Mouse (Mus musculus) heart, adult 2 months (tissue): Measurements from ENCODE around the gene Tgm1. TPM values are rescaled to one million over a fixed set of nuclear protein-coding genes. Genes with fewer than 3 reads are reported as not detected.
A peak's percentile ranks its signal among the peaks of the same experiment; 100 is the strongest.

ENCODE experiments used
- DNase-seq, 2 experiments: peaks; one replicate each; pipeline ENCODE4 v3.0.0; 2021
- H3K27ac ChIP-seq: fragments of 200-600 bp; 2 replicates; pipeline ENCODE4 v1.8.1; 2022
- H3K27me3 ChIP-seq: fragments of 200-500 bp; 2 replicates; pipeline ENCODE4 v1.6.1; 2012; ENCODE audit warnings: mild to moderate bottlenecking, low read length, inconsistent platforms, mixed read lengths; ENCODE audit not compliant: control insufficient read depth, insufficient read depth
- H3K36me3 ChIP-seq: fragments of 200-500 bp; 2 replicates; pipeline ENCODE4 v1.6.1; 2012; ENCODE audit warnings: low read length, inconsistent platforms; ENCODE audit not compliant: control insufficient read depth, insufficient read depth
- H3K4me1 ChIP-seq: fragments of 200-500 bp; 2 replicates; pipeline ENCODE4 v1.6.1; 2011; ENCODE audit warnings: low read length; ENCODE audit not compliant: control insufficient read depth, insufficient read depth
- H3K4me3 ChIP-seq: fragments of 200-600 bp; 2 replicates; pipeline ENCODE4 v1.8.1; 2022
- H3K79me2 ChIP-seq: fragments of 200-500 bp; replicated peaks from 2 replicates; pipeline ENCODE4 v1.6.1; 2012; ENCODE audit warnings: mild to moderate bottlenecking, inconsistent platforms, low read length, moderate library complexity, mixed read lengths; ENCODE audit not compliant: control insufficient read depth, insufficient read depth
- H3K9ac ChIP-seq: fragments of 200-500 bp; 2 replicates; pipeline ENCODE4 v1.6.1; 2012; ENCODE audit warnings: low read depth, mild to moderate bottlenecking, control low read depth, inconsistent platforms, low read length, mixed read lengths
- CTCF ChIP-seq: fragments of 200-600 bp; IDR thresholded peaks from 2 replicates; pipeline ENCODE4 v1.8.1; 2022; ENCODE audit warnings: antibody characterized with exemption, mild to moderate bottlenecking, moderate library complexity
- EP300 ChIP-seq: fragments of 200-500 bp; IDR thresholded peaks from 2 replicates; pipeline ENCODE4 v1.6.1; 2011; ENCODE audit warnings: low read depth, low read length, control low read depth; ENCODE audit not compliant: insufficient read depth
- POLR2A ChIP-seq: fragments of 200-500 bp; IDR thresholded peaks from 2 replicates; pipeline ENCODE4 v1.6.1; 2011; ENCODE audit warnings: mild to moderate bottlenecking, low read depth, low read length, control low read depth; ENCODE audit not compliant: insufficient read depth
- WGBS: fragments of 180-500 bp; shearing (Covaris S2); methylation state at CpG from one replicate; pipeline ENCODE4 v1.1.7; 2018; 5-methylcytosine and 5-hydroxymethylcytosine counted together
- intact Hi-C: fragments of 180-260 bp; cut with DNase I; formaldehyde crosslinking; loops from one replicate; pipeline ENCODE4 v1.15.1; 2025
- polyA plus RNA-seq: library from polyadenylated mRNA; depleted of rRNA; stranded (reverse); fragments of >200 nt; gene quantifications from 2 replicates; pipeline ENCODE4 v1.2.3, GENCODE M21; 2012
- total RNA-seq, 2 experiments: library from RNA; stranded (reverse); gene quantifications; 2 replicates each; pipeline ENCODE4 v1.2.3; 2021

Gene Tgm1
- total and polyA plus RNA-seq, 3 experiments: 0.16 to 0.43 (median 0.31) TPM

GRCm38 (mm10) chr14:55757566-55757965 is 43.8 kb upstream of the Tgm1 start:
- 17% methylated on average over 6 of the region's 6 CpGs for WGBS
- no peak for TF ChIP-seq EP300
- no peak for TF ChIP-seq CTCF
- no peak for TF ChIP-seq POLR2A
- intact Hi-C loops: no loop called here
- H3K27me3 ChIP-seq: 0 out of 2 replicates have a peak, but pooled peaks cover 2% of the 10 kb centered on the region
- H3K9ac ChIP-seq: no peak overlapping the region
- no peaks in the 10 kb centered on the region for H3K79me2 ChIP-seq
- no peak overlapping the region for H3K4me3 ChIP-seq
- no peak overlapping the region for H3K27ac ChIP-seq
- no peak for DNase-seq
- no peaks in the 10 kb centered on the region for H3K36me3 ChIP-seq
- peaks cover 3% of the 10 kb centered on the region for H3K4me1 ChIP-seq

- no peak for TF ChIP-seq EP300
- TF ChIP-seq CTCF: no peak
- TF ChIP-seq POLR2A: no peak
- no peak overlapping the region for H3K27ac ChIP-seq
- intact Hi-C loops: no loop called here
- H3K79me2 ChIP-seq: no peaks in the 10 kb centered on the region
- no peak overlapping the region for H3K9ac ChIP-seq
- H3K27me3 ChIP-seq: no peaks in the 10 kb centered on the region
- no peaks in the 10 kb centered on the region for H3K36me3 ChIP-seq
- DNase-seq: no peak
- no peak overlapping the region for H3K4me3 ChIP-seq
- H3K4me1 ChIP-seq: peaks cover 4% of the 10 kb centered on the region
- 80% methylated on average over 10 of the region's 10 CpGs for WGBS
These were observed 33.5 kb upstream of the Tgm1 start for GRCm38 (mm10) chr14:55747051-55747847.

GRCm38 (mm10) chr14:55745861-55746237 is 32.1 kb upstream of the Tgm1 start:
- Histone ChIP-seq H3K4me1 (peaks cover 4% of the 10 kb centered on the region), H3K9ac (peak overlapping the region; percentile 82), H3K4me3 (peak overlapping the region; percentile 89), H3K27me3 (no peaks in the 10 kb centered on the region), H3K79me2 (no peaks in the 10 kb centered on the region), H3K36me3 (no peaks in the 10 kb centered on the region), H3K27ac (peak overlapping the region; percentile 85)
- no peak for DNase-seq
- TF ChIP-seq CTCF (0 out of 2 replicates have a peak, but pooled peaks have one; percentile 0), POLR2A (no peak)
- intact Hi-C loops: loop anchor here (2.0 kb wide), 1 partner anchor 117 kb away; no protein-coding TSS in a partner anchor
- WGBS: under 1% methylated on average over 31 of the region's 31 CpGs

GRCm38 (mm10) chr14:55745180-55745860 is 31.6 kb upstream of the Tgm1 start, which contains the start of the genes Dhrs1 and Nop9:
Gene Dhrs1 (minus strand): TSS chr14:55745690.
Gene Nop9 (plus strand): TSS chr14:55745693.
- WGBS: under 1% methylated on average over 48 of the region's 48 CpGs
- peak within 1 kb of the TSS; percentile 82 for H3K9ac ChIP-seq
- TF ChIP-seq CTCF (peak; percentile 31), EP300 (0 out of 2 replicates have a peak, but pooled peaks have one; percentile 18), POLR2A (peak; percentile 81)
- no peaks in the 10 kb centered on the region for H3K79me2 ChIP-seq
- no peaks in the 10 kb centered on the region for H3K36me3 ChIP-seq
- H3K27ac ChIP-seq: peak within 1 kb of the TSS; percentile 85
- intact Hi-C loops: loop anchor here (2.0 kb wide), 1 partner anchor 117 kb away; no protein-coding TSS in a partner anchor
- peak; percentile 91 to 92 for DNase-seq
- H3K4me1 ChIP-seq: peaks cover 4% of the 10 kb centered on the region
- H3K4me3 ChIP-seq: peak within 1 kb of the TSS; percentile 89
- no peaks in the 10 kb centered on the region for H3K27me3 ChIP-seq

GRCm38 (mm10) chr14:55743711-55744110 is 30.0 kb upstream of the Tgm1 start:
- Histone ChIP-seq H3K27ac (no peak overlapping the region), H3K4me3 (no peak overlapping the region), H3K79me2 (no peaks in the 10 kb centered on the region), H3K27me3 (no peaks in the 10 kb centered on the region), H3K9ac (peak overlapping the region; percentile 32; the same call in 1 of the 2 replicates), H3K36me3 (no peaks in the 10 kb centered on the region), H3K4me1 (peaks cover 4% of the 10 kb centered on the region)
- DNase-seq: peak; percentile 85 to 91
- 12% methylated on average over 10 of the region's 10 CpGs for WGBS
- TF ChIP-seq EP300 (peak; percentile 93; the same call in 1 of the 2 replicates), CTCF (no peak), POLR2A (no peak)
- intact Hi-C loops: loop anchor here (1.0 to 2.0 kb wide), 3 partner anchors 21 to 115 kb away; partner anchors contain the start of gene Rabggta

GRCm38 (mm10) chr14:55737086-55737687 is 23.5 kb upstream of the Tgm1 start:
- Histone ChIP-seq H3K79me2 (no peaks in the 10 kb centered on the region), H3K9ac (no peak overlapping the region), H3K36me3 (no peaks in the 10 kb centered on the region), H3K27me3 (no peaks in the 10 kb centered on the region), H3K4me1 (no peaks in the 10 kb centered on the region), H3K4me3 (no peak overlapping the region), H3K27ac (no peak overlapping the region)
- TF ChIP-seq POLR2A: no peak
- TF ChIP-seq CTCF: no peak
- TF ChIP-seq EP300: no peak
- intact Hi-C loops: no loop called here
- WGBS: 86% methylated on average over 9 of the region's 9 CpGs
- DNase-seq: no peak
